Mouse (Mus musculus): ENCODE measurements around the gene Lima1. TPM values are rescaled to one million over a fixed set of nuclear protein-coding genes. Genes with fewer than 3 reads are reported as not detected.

Lima1 gene
- polyA plus RNA-seq, 1 experiment from 2014 or later, result 77.1 TPM

DNA sequence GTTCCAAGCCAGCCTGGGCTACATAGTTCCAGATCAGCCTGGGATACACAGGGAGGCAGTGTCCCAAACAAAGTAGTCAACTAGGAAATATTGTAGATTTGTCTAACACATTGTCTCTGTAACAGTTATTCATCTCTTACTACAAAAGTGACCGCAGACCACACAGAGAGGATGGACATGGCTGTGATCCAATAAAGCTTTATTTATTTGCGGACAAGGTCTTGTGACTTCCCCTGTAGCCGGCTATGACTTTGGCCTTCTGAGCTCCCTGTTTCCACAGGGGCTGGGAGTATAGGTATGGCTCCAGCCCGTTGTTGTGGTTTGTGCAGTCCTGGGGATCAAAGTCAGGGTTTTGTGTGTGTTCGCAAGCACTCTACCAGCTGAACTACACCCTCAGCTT lies 3.3 kb upstream of the Lima1 start:
- TF ChIP-seq EP300 (optimal IDR thresholded peaks at IDR 0.05), result no peak
- no peak for TF ChIP-seq CTCF (IDR thresholded peaks at IDR 0.05; ENCODE audit: low read depth)
- H3K9me3 ChIP-seq (ENCODE audit: control insufficient read depth, low read length), result no peaks in the 10 kb centered on the region
- no peak overlapping the region for H3K27ac ChIP-seq (replicated peaks)
- WGBS, result 66% methylated on average over 5 of the region's 5 CpGs
- H3K9ac ChIP-seq (ENCODE audit: low read length), result no peak overlapping the region
- ATAC-seq (ENCODE audit: low FRiP score, low TSS enrichment) (no peak), DNase-seq (ENCODE audit: low spot score) (no peak)
- H3K36me3 ChIP-seq (ENCODE audit: control insufficient read depth, insufficient read depth, low read length), result no peaks in the 10 kb centered on the region
- H3K4me2 ChIP-seq (replicated peaks; ENCODE audit: low read depth), result no peak overlapping the region
- H3K4me3 ChIP-seq (ENCODE audit: low read depth, low read length), result no peak overlapping the region
- H3K27me3 ChIP-seq (ENCODE audit: control insufficient read depth, insufficient read depth, low read length), result no peaks in the 10 kb centered on the region
- no peaks in the 10 kb centered on the region for H3K4me1 ChIP-seq (replicated peaks; ENCODE audit: control insufficient read depth, insufficient read depth)

DNA sequence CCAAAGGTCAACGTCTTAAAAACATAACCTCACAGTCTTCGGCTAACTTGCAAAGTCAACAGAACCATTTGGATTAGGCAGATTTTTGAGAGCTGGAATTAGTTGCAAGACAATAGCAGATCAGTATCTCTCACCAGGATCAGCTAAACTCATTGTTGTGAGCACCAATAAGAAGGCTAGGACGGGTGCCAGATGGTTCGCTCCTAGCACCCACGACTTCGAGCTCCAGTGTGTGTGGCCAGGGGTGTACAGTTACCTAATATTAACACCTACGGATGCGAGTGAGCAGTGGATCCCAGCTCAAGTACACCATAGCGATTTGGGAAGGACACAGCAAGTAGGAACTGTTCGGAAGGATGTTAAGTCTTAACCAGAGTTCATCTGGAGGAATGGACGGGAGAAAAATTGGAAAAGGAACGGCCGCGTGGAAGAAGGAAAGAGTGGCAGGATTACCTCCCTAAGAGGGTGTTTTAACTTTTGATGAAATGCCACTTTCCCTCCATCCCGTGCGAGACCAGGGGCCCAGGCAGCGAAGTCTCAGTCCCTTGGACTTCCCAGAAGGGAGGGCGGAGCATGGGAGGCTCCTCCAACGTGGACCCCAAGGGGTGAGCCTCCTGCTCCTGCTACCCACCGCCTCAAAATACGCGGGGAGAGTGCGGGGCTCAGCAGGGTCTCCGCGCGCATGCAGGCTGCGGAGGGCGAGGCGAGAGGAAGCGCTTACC lies 483 bp downstream of the Lima1 start:
- WGBS, result 3% methylated on average over 30 of the region's 30 CpGs
- DNase-seq (ENCODE audit: low spot score) (no peak), ATAC-seq (ENCODE audit: low FRiP score, low TSS enrichment) (peak; percentile 46)
- Histone ChIP-seq H3K4me2 (replicated peaks; ENCODE audit: low read depth) (peak overlapping the region; percentile 99), H3K27ac (replicated peaks) (peak overlapping the region; percentile 87), H3K4me1 (replicated peaks; ENCODE audit: control insufficient read depth, insufficient read depth) (no peaks in the 10 kb centered on the region), H3K27me3 (ENCODE audit: control insufficient read depth, insufficient read depth, low read length) (no peaks in the 10 kb centered on the region), H3K9me3 (ENCODE audit: control insufficient read depth, low read length) (no peaks in the 10 kb centered on the region), H3K9ac (ENCODE audit: low read length) (peak overlapping the region; percentile 75), H3K36me3 (ENCODE audit: control insufficient read depth, insufficient read depth, low read length) (no peaks in the 10 kb centered on the region), H3K4me3 (ENCODE audit: low read depth, low read length) (peak overlapping the region; percentile 74)
- TF ChIP-seq CTCF (IDR thresholded peaks at IDR 0.05; ENCODE audit: low read depth) (no peak; the same call in 1 of the 2 replicates), EP300 (optimal IDR thresholded peaks at IDR 0.05) (no peak)

DNA sequence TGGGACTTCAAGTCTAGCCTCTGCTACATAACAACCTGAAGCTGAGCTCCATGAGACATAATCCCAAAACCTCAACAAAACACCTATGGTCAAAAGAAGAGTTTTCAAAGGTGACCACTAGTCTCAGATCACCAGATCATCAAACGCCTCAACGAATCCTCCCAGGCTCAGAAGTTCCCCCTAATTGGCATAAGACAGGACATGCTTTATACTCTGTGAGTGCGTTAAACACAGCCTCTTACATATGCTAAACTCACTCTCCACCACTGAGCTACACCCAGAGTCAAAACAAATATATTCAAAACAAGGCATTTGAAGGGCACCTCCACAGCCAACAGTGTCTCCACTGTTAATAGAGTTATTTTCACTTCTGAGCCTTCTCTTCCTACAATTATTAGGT lies 2.7 kb downstream of the Lima1 start:
- H3K27ac ChIP-seq (replicated peaks), result peak overlapping the region; percentile 19; the same call in 1 of the 2 replicates

DNA sequence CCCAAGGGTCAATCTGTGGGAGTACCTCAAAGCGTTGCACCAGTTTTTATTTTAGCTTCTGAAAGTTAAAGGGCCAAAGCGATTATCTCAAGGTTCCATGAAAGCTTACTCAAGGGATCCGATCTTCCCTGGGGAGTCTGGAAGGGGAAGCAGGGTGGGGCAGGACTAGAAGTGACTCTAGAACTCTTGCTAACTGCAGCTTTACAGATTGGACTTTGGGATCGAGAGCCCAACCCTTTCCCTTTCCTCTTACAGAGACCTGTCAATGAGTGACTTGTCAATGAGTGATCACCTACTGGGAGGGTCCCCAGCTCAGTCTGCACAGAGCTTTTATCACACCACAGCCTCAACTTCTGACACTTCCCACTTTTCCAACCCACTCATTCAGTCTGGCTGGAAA lies 7.6 kb downstream of the Lima1 start:
- H3K9me3 ChIP-seq (ENCODE audit: control insufficient read depth, low read length), result no peaks in the 10 kb centered on the region
- peak overlapping the region; percentile 20 for H3K27ac ChIP-seq (replicated peaks)
- H3K4me3 ChIP-seq (ENCODE audit: low read depth, low read length), result no peak overlapping the region
- no peak overlapping the region for H3K9ac ChIP-seq (ENCODE audit: low read length)
- WGBS, result 40% methylated on average over 4 of the region's 4 CpGs
- TF ChIP-seq EP300 (optimal IDR thresholded peaks at IDR 0.05), result no peak
- no peaks in the 10 kb centered on the region for H3K36me3 ChIP-seq (ENCODE audit: control insufficient read depth, insufficient read depth, low read length)
- DNase-seq (ENCODE audit: low spot score) (peak; percentile 45), ATAC-seq (ENCODE audit: low FRiP score, low TSS enrichment) (peak; percentile 58)
- no peak overlapping the region for H3K4me2 ChIP-seq (replicated peaks; ENCODE audit: low read depth)
- no peaks in the 10 kb centered on the region for H3K4me1 ChIP-seq (replicated peaks; ENCODE audit: control insufficient read depth, insufficient read depth)
- H3K27me3 ChIP-seq (ENCODE audit: control insufficient read depth, insufficient read depth, low read length), result no peaks in the 10 kb centered on the region

More for the DNA sequence above, 2.7 kb downstream of the Lima1 start:
- WGBS, result 64% methylated on average over 3 of the region's 3 CpGs
- Histone ChIP-seq H3K27me3 (ENCODE audit: control insufficient read depth, insufficient read depth, low read length) (no peaks in the 10 kb centered on the region), H3K9me3 (ENCODE audit: control insufficient read depth, low read length) (no peaks in the 10 kb centered on the region), H3K4me3 (ENCODE audit: low read depth, low read length) (no peak overlapping the region), H3K9ac (ENCODE audit: low read length) (no peak overlapping the region), H3K4me1 (replicated peaks; ENCODE audit: control insufficient read depth, insufficient read depth) (no peaks in the 10 kb centered on the region), H3K4me2 (replicated peaks; ENCODE audit: low read depth) (no peak overlapping the region), H3K36me3 (ENCODE audit: control insufficient read depth, insufficient read depth, low read length) (no peaks in the 10 kb centered on the region)
- TF ChIP-seq CTCF (IDR thresholded peaks at IDR 0.05; ENCODE audit: low read depth), result no peak
- no peak for TF ChIP-seq EP300 (optimal IDR thresholded peaks at IDR 0.05)
- DNase-seq (ENCODE audit: low spot score) (no peak), ATAC-seq (ENCODE audit: low FRiP score, low TSS enrichment) (no peak)

DNA sequence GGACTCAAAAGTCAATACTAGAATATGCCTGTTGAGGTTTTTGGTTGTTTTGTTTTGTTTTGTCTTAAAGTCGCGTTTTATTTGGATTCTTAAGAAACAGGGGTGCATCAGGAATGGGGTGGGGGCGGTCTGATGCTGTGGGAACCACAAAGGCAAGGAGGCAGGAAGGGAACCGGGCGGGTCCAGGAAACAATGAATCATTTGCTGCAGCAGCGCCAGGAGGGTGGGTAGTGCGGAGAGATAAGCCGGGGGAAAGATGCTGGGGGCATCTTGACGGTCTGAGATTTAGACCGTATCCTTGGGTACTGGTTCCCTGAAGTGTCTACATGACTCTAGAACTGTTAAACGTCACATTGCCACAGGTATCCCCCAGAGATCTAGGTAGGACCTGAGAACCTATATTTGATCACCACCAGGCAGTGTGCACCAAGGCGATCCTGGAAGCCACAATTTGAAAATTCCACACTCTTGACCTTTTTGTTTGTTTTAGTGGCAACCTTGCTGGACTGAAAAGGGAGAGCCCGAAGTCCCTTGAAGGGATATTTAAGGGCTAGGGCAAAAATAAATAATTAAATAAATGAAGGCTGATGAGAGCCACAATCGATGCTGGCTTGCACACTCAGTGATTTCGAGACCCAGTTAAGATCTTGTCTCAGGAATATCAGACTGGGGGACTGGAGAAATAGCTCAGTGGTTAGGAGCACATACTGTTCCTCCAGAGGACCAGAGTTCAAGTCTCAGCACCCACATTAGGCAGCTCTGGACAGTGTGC lies 8.6 kb downstream of the Lima1 start:
- TF ChIP-seq CTCF (IDR thresholded peaks at IDR 0.05; ENCODE audit: low read depth) (no peak), EP300 (optimal IDR thresholded peaks at IDR 0.05) (no peak)
- ATAC-seq (ENCODE audit: low FRiP score, low TSS enrichment) (peak; percentile 46; the same call in 1 of the 2 replicates), DNase-seq (ENCODE audit: low spot score) (peak; percentile 77)
- Histone ChIP-seq H3K36me3 (ENCODE audit: control insufficient read depth, insufficient read depth, low read length) (no peaks in the 10 kb centered on the region), H3K9ac (ENCODE audit: low read length) (no peak overlapping the region), H3K4me2 (replicated peaks; ENCODE audit: low read depth) (0 out of 2 replicates have a peak overlapping the region, but pooled peaks have one; percentile 1), H3K9me3 (ENCODE audit: control insufficient read depth, low read length) (no peaks in the 10 kb centered on the region), H3K27ac (replicated peaks) (peak overlapping the region; percentile 69), H3K4me3 (ENCODE audit: low read depth, low read length) (no peak overlapping the region), H3K27me3 (ENCODE audit: control insufficient read depth, insufficient read depth, low read length) (no peaks in the 10 kb centered on the region), H3K4me1 (replicated peaks; ENCODE audit: control insufficient read depth, insufficient read depth) (0 out of 2 replicates have a peak, but pooled peaks cover 2% of the 10 kb centered on the region)
- 30% methylated on average over 15 of the region's 15 CpGs for WGBS

DNA sequence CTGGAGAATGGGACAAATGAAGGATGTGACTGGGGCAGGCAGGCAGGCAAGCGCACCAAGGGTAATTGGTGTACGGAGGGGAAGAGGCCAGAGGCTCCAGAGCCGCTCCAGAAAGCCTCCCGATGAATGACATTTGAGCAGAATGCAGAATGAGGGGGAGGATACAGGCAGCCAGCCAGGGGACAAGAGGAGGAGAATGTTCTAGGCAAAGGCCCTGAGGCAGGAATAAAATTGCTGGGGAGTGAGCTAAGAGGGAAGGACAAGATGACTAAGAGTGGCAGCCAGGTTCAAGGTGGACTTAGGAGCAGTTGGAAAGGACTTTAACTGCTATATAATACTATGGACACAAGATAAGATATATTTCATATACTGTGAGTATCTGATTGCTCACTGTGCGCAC lies 9.3 kb downstream of the Lima1 start:
- Histone ChIP-seq H3K9me3 (ENCODE audit: control insufficient read depth, low read length) (no peaks in the 10 kb centered on the region), H3K36me3 (ENCODE audit: control insufficient read depth, insufficient read depth, low read length) (no peaks in the 10 kb centered on the region), H3K27ac (replicated peaks) (peak overlapping the region; percentile 69), H3K4me2 (replicated peaks; ENCODE audit: low read depth) (no peak overlapping the region), H3K27me3 (ENCODE audit: control insufficient read depth, insufficient read depth, low read length) (no peaks in the 10 kb centered on the region), H3K4me3 (ENCODE audit: low read depth, low read length) (no peak overlapping the region), H3K9ac (ENCODE audit: low read length) (no peak overlapping the region), H3K4me1 (replicated peaks; ENCODE audit: control insufficient read depth, insufficient read depth) (0 out of 2 replicates have a peak, but pooled peaks cover 2% of the 10 kb centered on the region)
- peak; percentile 73 for DNase-seq (ENCODE audit: low spot score)
- 28% methylated on average over 5 of the region's 5 CpGs for WGBS
- peak; percentile 78 for ATAC-seq (ENCODE audit: low FRiP score, low TSS enrichment)
- no peak for TF ChIP-seq CTCF (IDR thresholded peaks at IDR 0.05; ENCODE audit: low read depth)
- peak; percentile 37 for TF ChIP-seq EP300 (optimal IDR thresholded peaks at IDR 0.05)

All from stomach, postnatal 0 days (tissue).